Mouse (Mus musculus) CH12.LX (cell line): ENCODE measurements around the gene Dnm1. TPM values are rescaled to one million over a fixed set of nuclear protein-coding genes. Genes with fewer than 3 reads are reported as not detected.

Source experiments
- DNase-seq: peaks from one replicate; pipeline ENCODE4 v3.0.0-alpha.2; 2013; ENCODE audit errors: extremely low read depth
- H3K27ac ChIP-seq: 2 replicates; pipeline ENCODE4 v1.5.1; 2012; ENCODE audit warnings: low read depth, mild to moderate bottlenecking, control low read depth, moderate library complexity; ENCODE audit not compliant: insufficient read depth
- H3K27me3 ChIP-seq: replicated peaks from 2 replicates; pipeline ENCODE3; 2012; ENCODE audit warnings: inconsistent platforms
- H3K36me3 ChIP-seq, 2 experiments: replicated peaks in 1 of 2; 2 replicates each; pipeline versions ENCODE3 to v1.6.1; 2012; ENCODE audit warnings: inconsistent platforms in 1 of 2, low read length in 1 of 2, mild to moderate bottlenecking in 1 of 2, mixed read lengths in 1 of 2, moderate library complexity in 1 of 2; ENCODE audit not compliant: control insufficient read depth in 1 of 2, insufficient read depth in 1 of 2
- H3K4me1 ChIP-seq, 2 experiments: 2 replicates each; pipeline ENCODE4 v1.6.1; 2012; ENCODE audit warnings: inconsistent platforms in 1 of 2, moderate library complexity in 1 of 2; ENCODE audit not compliant: insufficient read depth in 2 of 2, control insufficient read depth in 1 of 2
- H3K4me2 ChIP-seq: 2 replicates; pipeline ENCODE4 v1.6.1; 2012; ENCODE audit warnings: low read depth, mild to moderate bottlenecking, control low read depth; ENCODE audit not compliant: poor library complexity, insufficient read depth, severe bottlenecking
- H3K4me3 ChIP-seq, 3 experiments: fragments of 150-350 bp in 1 of 3; sonication (generic) in 1 of 3; replicated peaks in 1 of 3; 2 replicates each; pipeline versions ENCODE3 to v1.5.1; 2011 to 2012; ENCODE audit warnings: low read depth in 2 of 3, low read length in 2 of 3, mild to moderate bottlenecking in 2 of 3, moderate library complexity in 2 of 3, control low read depth in 1 of 3, improper control_type of control experiment in 1 of 3, inconsistent platforms in 1 of 3, mixed read lengths in 1 of 3; ENCODE audit not compliant: poor library complexity in 1 of 3
- H3K79me2 ChIP-seq: replicated peaks from 2 replicates; pipeline ENCODE4 v1.6.1; 2012; ENCODE audit warnings: mild to moderate bottlenecking, moderate library complexity; ENCODE audit not compliant: control insufficient read depth, poor library complexity, insufficient read depth, severe bottlenecking; ENCODE audit errors: extremely low read depth
- H3K9ac ChIP-seq: 2 replicates; pipeline ENCODE4 v1.6.1; 2012; ENCODE audit warnings: low read depth, mild to moderate bottlenecking, control low read depth, moderate library complexity; ENCODE audit not compliant: insufficient read depth
- H3K9me3 ChIP-seq: replicated peaks from 2 replicates; pipeline ENCODE3; 2012; ENCODE audit warnings: low read length, inconsistent platforms, mixed read lengths
- CHD1 ChIP-seq: IDR thresholded peaks from 2 replicates; pipeline ENCODE4 v1.6.1; 2012; ENCODE audit warnings: low read depth, low read length, improper control_type of control experiment, inconsistent platforms
- CHD2 ChIP-seq: IDR thresholded peaks from 2 replicates; pipeline ENCODE4 v1.6.1; 2011; ENCODE audit warnings: low read length, improper control_type of control experiment
- CTCF ChIP-seq, 2 experiments: IDR thresholded peaks in 1 of 2; conservative IDR thresholded peaks in 1 of 2; 2 replicates each; pipeline ENCODE4 v1.5.1; 2011 to 2012; ENCODE audit warnings: low read depth in 2 of 2, low read length in 2 of 2, improper control_type of control experiment in 1 of 2, inconsistent platforms in 1 of 2, mild to moderate bottlenecking in 1 of 2, moderate library complexity in 1 of 2
- EP300 ChIP-seq: IDR thresholded peaks from 2 replicates; pipeline ENCODE4 v1.6.1; 2011; ENCODE audit warnings: low read length, improper control_type of control experiment
- HCFC1 ChIP-seq: IDR thresholded peaks from 2 replicates; pipeline ENCODE4 v1.6.1; 2012; ENCODE audit warnings: low read depth, mild to moderate bottlenecking, inconsistent platforms, low read length, improper control_type of control experiment
- IRF4 ChIP-seq: IDR thresholded peaks from 2 replicates; pipeline ENCODE4 v1.6.1; 2014; ENCODE audit warnings: low read depth, mild to moderate bottlenecking, inconsistent platforms, low read length, improper control_type of control experiment
- MAFK ChIP-seq: IDR thresholded peaks from 2 replicates; pipeline ENCODE4 v1.6.1; 2011; ENCODE audit warnings: low read length, improper control_type of control experiment; ENCODE audit not compliant: insufficient replicate concordance
- MAX ChIP-seq: IDR thresholded peaks from 2 replicates; pipeline ENCODE4 v1.6.1; 2011; ENCODE audit warnings: low read length, improper control_type of control experiment
- MAZ ChIP-seq: IDR thresholded peaks from 2 replicates; pipeline ENCODE4 v1.6.1; 2012; ENCODE audit warnings: low read depth, mild to moderate bottlenecking, inconsistent platforms, low read length, improper control_type of control experiment, moderate library complexity
- MXI1 ChIP-seq: IDR thresholded peaks from 2 replicates; pipeline ENCODE4 v1.6.1; 2011; ENCODE audit warnings: mild to moderate bottlenecking, low read depth, low read length, improper control_type of control experiment
- NELFE ChIP-seq: IDR thresholded peaks from 2 replicates; pipeline ENCODE4 v1.6.1; 2011; ENCODE audit warnings: low read depth, low read length, improper control_type of control experiment
- NRF1 ChIP-seq: IDR thresholded peaks from 2 replicates; pipeline ENCODE4 v1.6.1; 2014; ENCODE audit warnings: low read depth, mild to moderate bottlenecking, inconsistent platforms, low read length, improper control_type of control experiment, moderate library complexity
- PAX5 ChIP-seq: IDR thresholded peaks from 2 replicates; pipeline ENCODE4 v1.6.1; 2012; ENCODE audit warnings: low read length, inconsistent platforms, mixed read lengths
- POLR2AphosphoS2 ChIP-seq: IDR thresholded peaks from 2 replicates; pipeline ENCODE4 v1.6.1; 2011; ENCODE audit warnings: low read depth, low read length, improper control_type of control experiment
- TCF12 ChIP-seq: IDR thresholded peaks from 2 replicates; pipeline ENCODE4 v1.6.1; 2014; ENCODE audit warnings: low read depth, mild to moderate bottlenecking, inconsistent platforms, low read length, improper control_type of control experiment
- UBTF ChIP-seq: IDR thresholded peaks from 2 replicates; pipeline ENCODE4 v1.6.1; 2012; ENCODE audit warnings: low read depth, mild to moderate bottlenecking, inconsistent platforms, low read length, improper control_type of control experiment, moderate library complexity
- dilution Hi-C: fragments of 300-500 bp; cut with MboI; formaldehyde crosslinking; loops from 2 replicates; pipeline ENCODE4 v1.14.3; 2020; ENCODE audit warnings: low sequenced_read_pairs; ENCODE audit not compliant: extremely low pct_unique_long_range_greater_than_20kb, extremely low pct_ligation_motif_present
- in situ Hi-C: fragments of 300-500 bp; cut with MboI; formaldehyde crosslinking; loops from 3 replicates; pipeline ENCODE4 v1.14.3; 2019; ENCODE audit warnings: low sequenced_read_pairs, low pct_ligation_motif_present, low pct_unique_long_range_greater_than_20kb, mixed read lengths
- polyA plus RNA-seq: library from polyadenylated mRNA; unstranded; fragments of >175 nt; gene quantifications from 2 replicates; pipeline ENCODE4 v1.2.1, GENCODE M21; 2012; ENCODE audit warnings: low read depth; ENCODE audit not compliant: insufficient read length
- total RNA-seq, 2 experiments: library from RNA; depleted of rRNA; stranded (reverse); fragments of 300-350 nt in 1 of 2; fragments of >200 nt in 1 of 2; gene quantifications; 2 replicates each; pipeline ENCODE4 v1.2.3; 2012 to 2014

Dnm1 gene
- total and polyA plus RNA-seq, 3 experiments = 0.25 TPM; not detected in 2

- dilution Hi-C loops = no loop called here
- in situ Hi-C loops = no loop called here
- H3K4me1 ChIP-seq = peaks cover 0 to 9% of the 10 kb centered on the region in 2 experiments; a peak in 2 of 4 replicates
Measured at GRCm38 (mm10) chr2:32367315-32367714, 14.2 kb upstream of the Dnm1 start.

GRCm38 (mm10) chr2:32364121-32364520, 11.0 kb upstream of the Dnm1 start:
- DNase-seq = no peak
- Histone ChIP-seq H3K36me3 (peaks cover 12 to 40% of the 10 kb centered on the region in 2 experiments), H3K9me3 (no peaks in the 10 kb centered on the region), H3K4me3 (no peak overlapping the region), H3K4me1 (peaks cover 0 to 9% of the 10 kb centered on the region in 2 experiments; a peak in 2 of 4 replicates), H3K27ac (no peak overlapping the region), H3K9ac (no peak overlapping the region), H3K4me2 (no peak overlapping the region), H3K79me2 (no peaks in the 10 kb centered on the region), H3K27me3 (peaks cover 19% of the 10 kb centered on the region)
- in situ Hi-C loops = no loop called here
- dilution Hi-C loops = no loop called here
- TF ChIP-seq UBTF (no peak), MAZ (no peak), NELFE (no peak), EP300 (no peak), CHD1 (no peak), TCF12 (no peak), NRF1 (no peak), POLR2AphosphoS2 (no peak), MXI1 (no peak), MAX (no peak), MAFK (no peak), CHD2 (no peak), HCFC1 (no peak), IRF4 (no peak), PAX5 (no peak)

More at GRCm38 (mm10) chr2:32367315-32367714, 14.2 kb upstream of the Dnm1 start:
- H3K9ac ChIP-seq = no peak overlapping the region
- peaks cover 38 to 71% of the 10 kb centered on the region in 2 experiments for H3K36me3 ChIP-seq
- H3K79me2 ChIP-seq = no peaks in the 10 kb centered on the region
- no peaks in the 10 kb centered on the region for H3K9me3 ChIP-seq
- no peaks in the 10 kb centered on the region for H3K27me3 ChIP-seq
- no peak for DNase-seq
- H3K4me3 ChIP-seq = no peak overlapping the region
- no peak overlapping the region for H3K27ac ChIP-seq
- no peak overlapping the region for H3K4me2 ChIP-seq
- TF ChIP-seq MAX = no peak
- no peak for TF ChIP-seq IRF4
- TF ChIP-seq MXI1 = no peak
- TF ChIP-seq CTCF (conservative IDR thresholded peaks at IDR 0.05 in 1 of 2, IDR thresholded peaks at IDR 0.05 in 1 of 2; ENCODE audit: low read depth in 2 of 2, low read length in 2 of 2) = no peak
